Mouse (Mus musculus) E14TG2a.4 (cell line): ENCODE results near the gene Fcgr1.

Experiments
- CTCF ChIP-seq: conservative IDR thresholded peaks from 2 replicates; pipeline ENCODE4 v1.5.1; 2014; ENCODE audit warnings: low read length
- NANOG ChIP-seq: IDR thresholded peaks from 2 replicates; pipeline ENCODE4 v1.6.1; 2014; ENCODE audit warnings: borderline replicate concordance, low read length, mixed read lengths
- POU5F1 ChIP-seq: IDR thresholded peaks from 2 replicates; pipeline ENCODE4 v1.6.1; 2014; ENCODE audit warnings: low read length, borderline replicate concordance

DNA sequence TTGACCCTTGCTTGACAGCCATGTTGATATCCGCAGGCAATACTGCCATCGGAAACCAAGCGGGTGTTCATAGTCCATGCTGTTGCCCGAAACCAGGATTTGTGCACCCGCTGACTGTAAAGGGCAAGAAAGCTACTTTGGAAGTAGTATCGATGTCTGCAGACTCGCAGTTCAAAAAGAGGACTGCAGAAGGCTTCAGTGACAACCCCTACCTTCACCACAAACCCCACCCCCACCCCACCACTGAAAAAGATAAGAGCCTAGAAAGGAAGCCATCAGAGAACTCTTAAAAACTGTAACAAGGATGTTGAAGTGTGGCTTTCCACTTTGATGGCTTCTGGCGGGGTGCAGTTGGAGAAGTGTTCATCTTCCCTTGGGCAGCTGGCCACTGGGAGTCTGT lies 44.3 kb upstream of the Fcgr1 start:
- TF ChIP-seq CTCF (no peak), NANOG (no peak), POU5F1 (no peak)
